Mouse (Mus musculus) olfactory bulb, adult 2 months (tissue): ENCODE results near the gene Fth1.

Source experiments
- CTCF ChIP-seq: fragments of 200-500 bp; IDR thresholded peaks from 2 replicates; pipeline ENCODE4 v1.5.1; 2012; ENCODE audit warnings: low read depth, mild to moderate bottlenecking, low read length, moderate library complexity; ENCODE audit not compliant: insufficient read depth
- POLR2A ChIP-seq: fragments of 200-500 bp; IDR thresholded peaks from 2 replicates; pipeline ENCODE4 v1.6.1; 2012; ENCODE audit warnings: mild to moderate bottlenecking, low read depth, low read length, moderate library complexity; ENCODE audit not compliant: insufficient read depth

- TF ChIP-seq POLR2A (no peak), CTCF (no peak)
Observed at GRCm38 (mm10) chr19:10003696-10004095, 23.3 kb downstream of the Fth1 start.
